Mouse (Mus musculus): ENCODE measurements around the gene Kmt2e. TPM values are rescaled to one million over a fixed set of nuclear protein-coding genes. Genes with fewer than 3 reads are reported as not detected.

Kmt2e gene
- polyA plus RNA-seq, 1 experiment from 2014 or later, result 92.6 TPM

GRCm38 (mm10) chr5:23412247-23412948 lies 21.8 kb upstream of the Kmt2e start:
- Histone ChIP-seq H3K4me1 (ENCODE audit: control insufficient read depth, insufficient read depth, low read length) (no peaks in the 10 kb centered on the region), H3K27me3 (ENCODE audit: control insufficient read depth, insufficient read depth, low read length) (no peaks in the 10 kb centered on the region), H3K27ac (replicated peaks; ENCODE audit: low read depth, low read length) (no peak overlapping the region), H3K9ac (replicated peaks; ENCODE audit: low read length) (no peak overlapping the region), H3K4me3 (ENCODE audit: low read depth, low read length) (no peak overlapping the region), H3K4me2 (ENCODE audit: low read depth, low read length) (no peak overlapping the region), H3K9me3 (replicated peaks; ENCODE audit: control insufficient read depth, low read length) (no peaks in the 10 kb centered on the region), H3K36me3 (replicated peaks; ENCODE audit: control insufficient read depth, insufficient read depth, low read depth, low read length) (no peaks in the 10 kb centered on the region; the same call in 1 of the 2 replicates)
- ATAC-seq (replicated peaks; ENCODE audit: insufficient number of reproducible peaks, low FRiP score, low TSS enrichment, low read depth) (no peak), DNase-seq (ENCODE audit: low spot score) (no peak)
- 82% methylated on average over 5 of the region's 5 CpGs for WGBS

GRCm38 (mm10) chr5:23413058-23413457 lies 21.2 kb upstream of the Kmt2e start:
- DNase-seq (ENCODE audit: low spot score) (no peak), ATAC-seq (replicated peaks; ENCODE audit: insufficient number of reproducible peaks, low FRiP score, low TSS enrichment, low read depth) (no peak)
- Histone ChIP-seq H3K4me1 (ENCODE audit: control insufficient read depth, insufficient read depth, low read length) (no peaks in the 10 kb centered on the region), H3K4me2 (ENCODE audit: low read depth, low read length) (no peak overlapping the region), H3K36me3 (replicated peaks; ENCODE audit: control insufficient read depth, insufficient read depth, low read depth, low read length) (no peaks in the 10 kb centered on the region; the same call in 1 of the 2 replicates), H3K9ac (replicated peaks; ENCODE audit: low read length) (no peak overlapping the region), H3K4me3 (ENCODE audit: low read depth, low read length) (no peak overlapping the region), H3K27me3 (ENCODE audit: control insufficient read depth, insufficient read depth, low read length) (no peaks in the 10 kb centered on the region), H3K9me3 (replicated peaks; ENCODE audit: control insufficient read depth, low read length) (no peaks in the 10 kb centered on the region), H3K27ac (replicated peaks; ENCODE audit: low read depth, low read length) (no peak overlapping the region)
- 72% methylated on average over 4 of the region's 4 CpGs for WGBS

GRCm38 (mm10) chr5:23413575-23414470 lies 20.4 kb upstream of the Kmt2e start:
- Histone ChIP-seq H3K27me3 (ENCODE audit: control insufficient read depth, insufficient read depth, low read length) (no peaks in the 10 kb centered on the region), H3K4me2 (ENCODE audit: low read depth, low read length) (no peak overlapping the region), H3K36me3 (replicated peaks; ENCODE audit: control insufficient read depth, insufficient read depth, low read depth, low read length) (no peaks in the 10 kb centered on the region; the same call in 1 of the 2 replicates), H3K27ac (replicated peaks; ENCODE audit: low read depth, low read length) (no peak overlapping the region), H3K4me3 (ENCODE audit: low read depth, low read length) (no peak overlapping the region), H3K4me1 (ENCODE audit: control insufficient read depth, insufficient read depth, low read length) (no peaks in the 10 kb centered on the region; the same call in 1 of the 2 replicates), H3K9me3 (replicated peaks; ENCODE audit: control insufficient read depth, low read length) (no peaks in the 10 kb centered on the region), H3K9ac (replicated peaks; ENCODE audit: low read length) (no peak overlapping the region)
- WGBS, result 41% methylated on average over 12 of the region's 12 CpGs
- ATAC-seq (replicated peaks; ENCODE audit: insufficient number of reproducible peaks, low FRiP score, low TSS enrichment, low read depth) (no peak), DNase-seq (ENCODE audit: low spot score) (peak; percentile 47)

GRCm38 (mm10) chr5:23414490-23415126 lies 19.6 kb upstream of the Kmt2e start:
- Histone ChIP-seq H3K4me1 (ENCODE audit: control insufficient read depth, insufficient read depth, low read length) (no peaks in the 10 kb centered on the region; the same call in 1 of the 2 replicates), H3K4me2 (ENCODE audit: low read depth, low read length) (no peak overlapping the region)
- ATAC-seq (replicated peaks; ENCODE audit: insufficient number of reproducible peaks, low FRiP score, low TSS enrichment, low read depth), result no peak

GRCm38 (mm10) chr5:23415571-23416285 lies 18.5 kb upstream of the Kmt2e start:
- WGBS, result 36% methylated on average over 7 of the region's 7 CpGs
- ATAC-seq (replicated peaks; ENCODE audit: insufficient number of reproducible peaks, low FRiP score, low TSS enrichment, low read depth), result no peak
- Histone ChIP-seq H3K27ac (replicated peaks; ENCODE audit: low read depth, low read length) (no peak overlapping the region), H3K4me3 (ENCODE audit: low read depth, low read length) (no peak overlapping the region), H3K9ac (replicated peaks; ENCODE audit: low read length) (no peak overlapping the region), H3K9me3 (replicated peaks; ENCODE audit: control insufficient read depth, low read length) (no peaks in the 10 kb centered on the region), H3K4me2 (ENCODE audit: low read depth, low read length) (no peak overlapping the region), H3K36me3 (replicated peaks; ENCODE audit: control insufficient read depth, insufficient read depth, low read depth, low read length) (no peaks in the 10 kb centered on the region), H3K27me3 (ENCODE audit: control insufficient read depth, insufficient read depth, low read length) (no peaks in the 10 kb centered on the region), H3K4me1 (ENCODE audit: control insufficient read depth, insufficient read depth, low read length) (no peaks in the 10 kb centered on the region; the same call in 1 of the 2 replicates)
- DNase-seq (ENCODE audit: low spot score), result peak; percentile 86

More at GRCm38 (mm10) chr5:23414490-23415126, 19.6 kb upstream of the Kmt2e start:
- 49% methylated on average over 4 of the region's 4 CpGs for WGBS
- no peaks in the 10 kb centered on the region for H3K9me3 ChIP-seq (replicated peaks; ENCODE audit: control insufficient read depth, low read length)
- DNase-seq (ENCODE audit: low spot score), result no peak
- H3K36me3 ChIP-seq (replicated peaks; ENCODE audit: control insufficient read depth, insufficient read depth, low read depth, low read length), result no peaks in the 10 kb centered on the region; the same call in 1 of the 2 replicates
- H3K4me3 ChIP-seq (ENCODE audit: low read depth, low read length), result no peak overlapping the region
- H3K9ac ChIP-seq (replicated peaks; ENCODE audit: low read length), result no peak overlapping the region
- no peak overlapping the region for H3K27ac ChIP-seq (replicated peaks; ENCODE audit: low read depth, low read length)
- H3K27me3 ChIP-seq (ENCODE audit: control insufficient read depth, insufficient read depth, low read length), result no peaks in the 10 kb centered on the region

- WGBS, result 63% methylated on average over 6 of the region's 6 CpGs
- ATAC-seq (replicated peaks; ENCODE audit: insufficient number of reproducible peaks, low FRiP score, low TSS enrichment, low read depth) (no peak), DNase-seq (ENCODE audit: low spot score) (no peak)
- H3K4me2 ChIP-seq (ENCODE audit: low read depth, low read length), result no peak overlapping the region
- no peak overlapping the region for H3K27ac ChIP-seq (replicated peaks; ENCODE audit: low read depth, low read length)
- no peak overlapping the region for H3K4me3 ChIP-seq (ENCODE audit: low read depth, low read length)
- H3K4me1 ChIP-seq (ENCODE audit: control insufficient read depth, insufficient read depth, low read length), result no peaks in the 10 kb centered on the region; the same call in 1 of the 2 replicates
- H3K36me3 ChIP-seq (replicated peaks; ENCODE audit: control insufficient read depth, insufficient read depth, low read depth, low read length), result no peaks in the 10 kb centered on the region
- no peaks in the 10 kb centered on the region for H3K27me3 ChIP-seq (ENCODE audit: control insufficient read depth, insufficient read depth, low read length)
- H3K9ac ChIP-seq (replicated peaks; ENCODE audit: low read length), result no peak overlapping the region
- H3K9me3 ChIP-seq (replicated peaks; ENCODE audit: control insufficient read depth, low read length), result no peaks in the 10 kb centered on the region
These were observed 18.0 kb upstream of the Kmt2e start for GRCm38 (mm10) chr5:23416286-23416643.

- Histone ChIP-seq H3K4me3 (ENCODE audit: low read depth, low read length) (peak overlapping the region; percentile 49), H3K9ac (replicated peaks; ENCODE audit: low read length) (no peak overlapping the region; the same call in 1 of the 2 replicates), H3K27ac (replicated peaks; ENCODE audit: low read depth, low read length) (no peak overlapping the region), H3K4me2 (ENCODE audit: low read depth, low read length) (peak overlapping the region; percentile 76; the same call in 1 of the 2 replicates), H3K27me3 (ENCODE audit: control insufficient read depth, insufficient read depth, low read length) (no peaks in the 10 kb centered on the region), H3K36me3 (replicated peaks; ENCODE audit: control insufficient read depth, insufficient read depth, low read depth, low read length) (no peaks in the 10 kb centered on the region), H3K9me3 (replicated peaks; ENCODE audit: control insufficient read depth, low read length) (no peaks in the 10 kb centered on the region), H3K4me1 (ENCODE audit: control insufficient read depth, insufficient read depth, low read length) (no peaks in the 10 kb centered on the region; the same call in 1 of the 2 replicates)
- WGBS, result 37% methylated on average over 2 of the region's 2 CpGs
- no peak for DNase-seq (ENCODE audit: low spot score)
- ATAC-seq (replicated peaks; ENCODE audit: insufficient number of reproducible peaks, low FRiP score, low TSS enrichment, low read depth), result no peak
These were observed 16.5 kb upstream of the Kmt2e start for GRCm38 (mm10) chr5:23417716-23418115.

All from embryonic facial prominence, embryonic 11.5 days (tissue).